Mouse (Mus musculus): ENCODE data around the gene Wdr59. TPM values are rescaled to one million over a fixed set of nuclear protein-coding genes. Genes with fewer than 3 reads are reported as not detected.

Gene Wdr59
- polyA plus RNA-seq, 1 experiment: 0.96 TPM

DNA sequence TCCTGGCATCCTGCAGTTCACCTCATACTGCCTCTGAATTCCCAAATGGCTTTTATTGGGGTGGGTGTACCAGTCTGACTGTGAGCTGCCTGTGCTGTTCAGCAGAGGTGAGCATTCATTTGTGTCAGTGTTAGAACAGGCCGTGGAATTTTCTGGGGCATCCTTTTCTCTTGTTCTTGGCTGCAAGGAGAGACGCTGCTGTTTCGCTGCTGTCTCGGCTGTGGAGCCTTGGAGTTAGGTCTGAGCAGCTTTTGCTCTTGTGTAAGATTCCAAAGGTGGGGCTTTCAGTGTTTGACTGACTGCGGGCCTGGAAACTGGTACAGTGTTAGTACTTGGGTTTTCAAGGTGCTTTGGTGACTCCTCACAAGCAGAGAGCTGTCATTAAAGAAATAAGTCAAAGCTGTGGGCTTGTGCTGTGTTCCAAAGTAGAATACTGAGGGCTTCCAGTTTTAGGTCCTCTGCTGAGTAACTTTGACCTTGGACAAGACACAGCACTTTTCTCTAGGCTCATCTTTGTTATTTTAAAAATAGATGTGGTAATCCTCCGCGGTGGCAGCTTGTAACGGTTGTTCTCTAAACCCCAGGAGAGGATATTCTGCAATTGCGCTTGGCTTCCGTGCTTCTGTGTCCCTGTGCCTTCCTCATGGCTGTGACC, 17.7 kb upstream of the Wdr59 start:
- no peak for TF ChIP-seq FLI1 (IDR thresholded peaks at IDR 0.05; ENCODE audit: low read length)
- Histone ChIP-seq H3K27me3 (replicated peaks) (peaks cover 21% of the 10 kb centered on the region), H3K36me3 (replicated peaks; ENCODE audit: low read length) (peaks cover 3% of the 10 kb centered on the region), H3K9me3 (no peaks in the 10 kb centered on the region), H3K4me1 (peaks cover 53% of the 10 kb centered on the region), H3K4me3 (replicated peaks) (peak overlapping the region; percentile 78)

DNA sequence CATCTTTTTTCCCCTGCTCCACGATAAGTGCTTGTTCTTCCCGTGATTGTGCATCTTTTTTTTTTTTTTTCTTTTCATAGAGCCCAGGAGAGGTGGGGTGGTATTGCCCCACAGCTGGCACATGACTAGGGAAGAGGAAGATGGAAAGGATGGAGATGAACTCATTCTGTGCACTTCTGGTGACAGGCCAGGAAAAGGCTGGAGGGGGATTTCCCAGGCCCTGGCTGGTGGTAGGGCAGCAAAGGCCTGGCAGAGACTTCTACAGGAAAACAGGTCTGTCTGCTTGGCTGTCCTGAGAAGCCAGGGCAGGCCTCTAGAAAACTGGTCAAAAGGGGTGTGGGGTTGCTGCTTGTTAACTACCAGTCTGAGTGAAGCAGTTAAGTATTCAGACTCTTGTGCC, 16.3 kb upstream of the Wdr59 start:
- Histone ChIP-seq H3K4me3 (replicated peaks) (peak overlapping the region; percentile 90), H3K4me1 (peaks cover 42% of the 10 kb centered on the region), H3K27me3 (replicated peaks) (peaks cover 24% of the 10 kb centered on the region), H3K9me3 (no peaks in the 10 kb centered on the region), H3K36me3 (replicated peaks; ENCODE audit: low read length) (no peaks in the 10 kb centered on the region)
- TF ChIP-seq GATA1 (IDR thresholded peaks at IDR 0.05; ENCODE audit: borderline replicate concordance, low read length) (no peak), FLI1 (IDR thresholded peaks at IDR 0.05; ENCODE audit: low read length) (no peak)

- TF ChIP-seq GATA1 (IDR thresholded peaks at IDR 0.05; ENCODE audit: borderline replicate concordance, low read length) (no peak), FLI1 (IDR thresholded peaks at IDR 0.05; ENCODE audit: low read length) (no peak)
- H3K36me3 ChIP-seq (replicated peaks; ENCODE audit: low read length): no peaks in the 10 kb centered on the region
- H3K4me3 ChIP-seq (replicated peaks): peak overlapping the region; percentile 90
- peaks cover 24% of the 10 kb centered on the region for H3K27me3 ChIP-seq (replicated peaks)
- H3K9me3 ChIP-seq: no peaks in the 10 kb centered on the region
- peaks cover 38% of the 10 kb centered on the region for H3K4me1 ChIP-seq
Observed at GRCm38 (mm10) chr8:111537765-111538158, 15.9 kb upstream of the Wdr59 start.

GRCm38 (mm10) chr8:111536978-111537764, 15.3 kb upstream of the Wdr59 start:
- Histone ChIP-seq H3K4me1 (peaks cover 38% of the 10 kb centered on the region), H3K27me3 (replicated peaks) (peaks cover 24% of the 10 kb centered on the region), H3K4me3 (replicated peaks) (peak overlapping the region; percentile 90), H3K9me3 (no peaks in the 10 kb centered on the region), H3K36me3 (replicated peaks; ENCODE audit: low read length) (no peaks in the 10 kb centered on the region)
- TF ChIP-seq GATA1 (IDR thresholded peaks at IDR 0.05; ENCODE audit: borderline replicate concordance, low read length): no peak
- no peak for TF ChIP-seq FLI1 (IDR thresholded peaks at IDR 0.05; ENCODE audit: low read length)

DNA sequence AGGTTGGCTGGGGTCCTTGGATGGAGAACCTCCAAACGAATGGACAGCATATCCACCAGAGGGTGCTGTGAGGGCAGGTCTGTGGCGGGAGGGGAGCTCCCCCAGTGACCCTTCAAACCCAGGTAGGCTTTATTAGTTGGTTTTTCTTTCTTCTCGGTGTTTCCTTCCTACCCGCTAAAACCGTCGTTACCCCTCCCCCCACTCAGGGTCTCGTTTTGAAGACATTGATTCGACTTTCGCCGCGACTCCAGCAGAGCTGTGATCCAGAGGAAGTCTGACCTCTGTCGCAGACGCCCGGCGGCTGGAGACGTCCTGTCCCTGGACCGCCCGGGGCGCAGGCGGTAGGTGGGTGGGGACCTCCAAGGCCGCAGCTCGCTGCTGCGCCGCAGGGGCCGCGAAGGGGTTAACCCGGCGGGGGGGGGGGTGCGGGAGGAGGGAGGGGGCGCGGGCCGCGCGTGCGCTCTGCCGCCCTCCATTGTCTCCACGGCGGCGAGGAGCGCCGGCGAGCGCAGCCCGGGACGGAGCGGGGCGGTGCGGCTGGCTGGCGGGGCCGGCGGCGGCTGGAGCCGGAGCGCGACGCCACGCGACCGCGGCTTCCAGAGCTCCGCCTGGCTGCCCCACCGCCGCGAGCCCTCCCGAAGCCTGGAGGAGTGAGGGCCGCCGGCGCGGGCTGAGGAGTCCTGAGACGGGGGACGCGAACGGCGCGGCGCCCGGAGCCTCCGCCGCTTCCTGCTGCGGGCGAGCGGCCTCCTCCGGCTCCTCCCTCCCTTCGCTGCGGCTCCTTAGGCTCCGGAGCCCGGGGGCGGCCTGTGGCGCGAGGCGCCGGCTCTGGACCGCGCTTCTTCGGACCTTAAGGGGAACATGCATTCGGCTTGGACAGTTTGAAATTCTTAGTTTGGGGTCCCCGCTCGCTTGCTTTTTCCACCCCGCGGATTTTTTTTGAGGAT, 14.4 kb upstream of the Wdr59 start, which contains the start of gene Znrf1:
Gene Znrf1 (plus strand): TSS at position 67 of the 947 bp plus-strand sequence.
- H3K27me3 ChIP-seq (replicated peaks): peaks cover 28% of the 10 kb centered on the region
- H3K4me1 ChIP-seq: peaks cover 38% of the 10 kb centered on the region

DNA sequence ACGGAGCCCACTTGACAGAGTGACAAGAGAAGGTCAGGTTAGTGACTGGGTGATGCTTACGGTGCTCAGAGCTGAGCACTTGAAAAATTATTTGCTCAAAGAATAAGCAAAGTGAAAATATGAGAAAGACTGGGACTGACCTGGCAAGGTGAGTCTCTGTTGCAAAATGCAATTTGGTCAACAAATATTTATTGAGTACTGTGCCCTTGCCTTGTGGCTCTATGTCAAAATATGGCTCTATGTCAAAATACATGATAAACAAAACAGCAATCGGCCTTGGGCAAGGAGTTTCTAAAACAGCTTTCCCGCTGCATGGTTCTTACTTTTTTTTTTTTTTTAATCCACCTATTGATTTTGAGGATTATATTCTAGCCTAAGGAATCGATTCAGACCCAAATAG, 13.6 kb upstream of the Wdr59 start:
- H3K9me3 ChIP-seq: no peaks in the 10 kb centered on the region
- no peak overlapping the region for H3K4me3 ChIP-seq (replicated peaks)
- H3K36me3 ChIP-seq (replicated peaks; ENCODE audit: low read length): no peaks in the 10 kb centered on the region

More for the DNA sequence above, 14.4 kb upstream of the Wdr59 start, which contains the start of gene Znrf1:
- no peaks in the 10 kb centered on the region for H3K9me3 ChIP-seq
- H3K36me3 ChIP-seq (replicated peaks; ENCODE audit: low read length): no peaks in the 10 kb centered on the region
- no peak for TF ChIP-seq FLI1 (IDR thresholded peaks at IDR 0.05; ENCODE audit: low read length)
- no peak for TF ChIP-seq GATA1 (IDR thresholded peaks at IDR 0.05; ENCODE audit: borderline replicate concordance, low read length)
- peak within 1 kb of the TSS; percentile 90 for H3K4me3 ChIP-seq (replicated peaks)

GRCm38 (mm10) chr8:111533503-111533902, 11.6 kb upstream of the Wdr59 start:
- H3K9me3 ChIP-seq: no peaks in the 10 kb centered on the region
- peaks cover 17% of the 10 kb centered on the region for H3K4me1 ChIP-seq
- H3K4me3 ChIP-seq (replicated peaks): no peak overlapping the region
- H3K27me3 ChIP-seq (replicated peaks): peaks cover 44% of the 10 kb centered on the region
- no peaks in the 10 kb centered on the region for H3K36me3 ChIP-seq (replicated peaks; ENCODE audit: low read length)
- TF ChIP-seq FLI1 (IDR thresholded peaks at IDR 0.05; ENCODE audit: low read length) (no peak), GATA1 (IDR thresholded peaks at IDR 0.05; ENCODE audit: borderline replicate concordance, low read length) (no peak)

More for the DNA sequence above, 13.6 kb upstream of the Wdr59 start:
- Histone ChIP-seq H3K27me3 (replicated peaks) (peaks cover 29% of the 10 kb centered on the region), H3K4me1 (peaks cover 31% of the 10 kb centered on the region)
- TF ChIP-seq FLI1 (IDR thresholded peaks at IDR 0.05; ENCODE audit: low read length) (no peak), GATA1 (IDR thresholded peaks at IDR 0.05; ENCODE audit: borderline replicate concordance, low read length) (no peak)

DNA sequence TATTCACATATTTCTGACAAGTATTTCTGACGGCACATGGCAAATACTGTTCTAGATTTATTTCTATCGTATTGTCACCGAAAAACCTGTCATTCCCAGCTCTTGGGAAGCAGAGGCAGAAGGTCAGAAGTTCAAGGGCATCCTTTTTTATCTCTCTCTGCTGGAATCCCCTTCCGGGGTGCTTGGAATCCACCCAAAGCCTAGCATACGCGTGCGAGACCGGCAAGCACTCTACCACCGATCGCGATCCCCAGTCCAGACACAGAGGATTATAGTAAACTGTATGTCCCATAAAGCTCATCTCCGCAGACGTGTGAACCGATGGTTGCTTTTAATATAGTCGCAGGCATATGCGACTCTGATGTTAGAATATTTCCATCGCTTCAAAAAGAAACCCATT, 9.7 kb upstream of the Wdr59 start:
- no peaks in the 10 kb centered on the region for H3K36me3 ChIP-seq (replicated peaks; ENCODE audit: low read length)
- peaks cover 29% of the 10 kb centered on the region for H3K27me3 ChIP-seq (replicated peaks)
- H3K4me1 ChIP-seq: peaks cover 9% of the 10 kb centered on the region
- H3K4me3 ChIP-seq (replicated peaks): no peak overlapping the region
- TF ChIP-seq GATA1 (IDR thresholded peaks at IDR 0.05; ENCODE audit: borderline replicate concordance, low read length): no peak
- TF ChIP-seq FLI1 (IDR thresholded peaks at IDR 0.05; ENCODE audit: low read length): no peak
- no peaks in the 10 kb centered on the region for H3K9me3 ChIP-seq

DNA sequence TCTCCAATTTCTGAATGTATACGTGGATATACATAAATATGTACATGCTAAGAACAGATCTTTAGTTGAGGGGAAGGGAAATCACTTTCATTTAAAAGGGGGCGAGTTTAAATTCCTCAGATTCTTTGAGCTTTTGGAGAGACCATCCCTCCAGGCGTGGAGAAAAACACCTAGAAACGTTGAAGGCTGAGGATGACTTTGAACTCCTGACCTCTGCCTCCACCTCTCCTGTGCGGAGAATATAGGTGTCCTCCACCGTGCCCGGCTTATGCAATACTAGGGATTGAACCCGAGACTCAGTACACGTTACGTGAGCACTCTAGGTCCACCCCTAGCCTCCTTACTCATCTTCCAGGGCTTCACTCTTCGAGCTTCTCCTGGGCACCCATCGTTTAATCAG, 9.3 kb upstream of the Wdr59 start:
- Histone ChIP-seq H3K4me3 (replicated peaks) (no peak overlapping the region), H3K9me3 (no peaks in the 10 kb centered on the region), H3K27me3 (replicated peaks) (peaks cover 28% of the 10 kb centered on the region), H3K36me3 (replicated peaks; ENCODE audit: low read length) (no peaks in the 10 kb centered on the region), H3K4me1 (peaks cover 12% of the 10 kb centered on the region)
- TF ChIP-seq GATA1 (IDR thresholded peaks at IDR 0.05; ENCODE audit: borderline replicate concordance, low read length) (no peak), FLI1 (IDR thresholded peaks at IDR 0.05; ENCODE audit: low read length) (no peak)
